Mouse (Mus musculus) myocyte (in vitro differentiated cells): Measurements from ENCODE around the gene 1700016K19Rik.

Experiments used
- E2F4 ChIP-seq: IDR thresholded peaks from one replicate; pipeline ENCODE4 v1.6.1; 2011; ENCODE audit warnings: mild to moderate bottlenecking, control low read depth, moderate library complexity; ENCODE audit not compliant: insufficient read depth
- MYOD1 ChIP-seq, 3 experiments: IDR thresholded peaks; one replicate each; pipeline ENCODE4 v1.6.1; 2011; ENCODE audit warnings: control low read depth in 2 of 3, low read depth in 2 of 3, mild to moderate bottlenecking in 2 of 3, moderate library complexity in 1 of 3; ENCODE audit not compliant: insufficient read length in 2 of 3, control insufficient read depth in 1 of 3
- MYOG ChIP-seq, 3 experiments: IDR thresholded peaks; one replicate each; pipeline ENCODE4 v1.6.1; 2011; ENCODE audit warnings: control low read depth in 2 of 3, low read depth in 2 of 3, mild to moderate bottlenecking in 2 of 3; ENCODE audit not compliant: insufficient read length in 2 of 3, control insufficient read depth in 1 of 3, insufficient read depth in 1 of 3
- POLR2A ChIP-seq: IDR thresholded peaks from one replicate; pipeline ENCODE4 v1.6.1; 2011; ENCODE audit warnings: low read depth, mild to moderate bottlenecking, control low read depth, moderate library complexity; ENCODE audit not compliant: insufficient read length
- REST ChIP-seq: IDR thresholded peaks from one replicate; pipeline ENCODE4 v1.6.1; 2011; ENCODE audit warnings: mild to moderate bottlenecking, control low read depth, moderate library complexity; ENCODE audit not compliant: insufficient read depth, insufficient read length
- TCF12 ChIP-seq: IDR thresholded peaks from one replicate; pipeline ENCODE4 v1.6.1; 2011; ENCODE audit warnings: mild to moderate bottlenecking, control low read depth; ENCODE audit not compliant: poor library complexity, insufficient read depth, severe bottlenecking
- USF1 ChIP-seq: IDR thresholded peaks from one replicate; pipeline ENCODE4 v1.6.1; 2011; ENCODE audit warnings: low read depth, mild to moderate bottlenecking, control low read depth, moderate library complexity

DNA sequence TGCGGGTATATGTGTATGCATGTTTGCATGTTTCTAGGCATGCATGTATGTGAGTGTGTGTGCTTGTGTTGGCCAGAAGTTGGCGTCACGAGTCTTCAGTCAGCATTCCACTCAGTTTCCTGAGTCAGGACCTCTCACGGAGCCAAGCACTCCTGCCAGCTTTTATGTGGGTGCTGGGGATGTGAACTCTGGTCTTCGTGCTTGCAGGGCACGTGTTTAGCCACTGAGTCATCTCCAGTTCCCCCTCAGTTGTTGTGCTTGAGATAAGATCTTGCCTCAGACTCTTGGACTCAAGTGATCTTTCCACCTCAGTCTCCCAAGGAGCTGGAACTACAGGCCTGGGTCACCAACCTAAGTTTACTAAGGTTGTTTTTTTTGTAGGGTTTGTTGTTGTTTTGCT, 9.4 kb downstream of the 1700016K19Rik start:
- TF ChIP-seq POLR2A (no peak), TCF12 (no peak), MYOG (IDR thresholded peaks at IDR 0.05; ENCODE audit: control insufficient read depth in 1 of 3, insufficient read depth in 1 of 3, insufficient read length in 2 of 3, low read depth in 2 of 3) (no peak), MYOD1 (IDR thresholded peaks at IDR 0.05; ENCODE audit: control insufficient read depth in 1 of 3, insufficient read length in 2 of 3, low read depth in 2 of 3) (no peak), REST (no peak), E2F4 (no peak), USF1 (no peak)
